Mouse (Mus musculus): Measurements from ENCODE around the gene Pla1a. TPM values are rescaled to one million over a fixed set of nuclear protein-coding genes. Genes with fewer than 3 reads are reported as not detected.

The Pla1a gene
- polyA plus RNA-seq, 1 experiment from 2014 or later = 0.38 TPM

GRCm38 (mm10) chr16:38369431-38369830 lies 63.5 kb downstream of the Pla1a start:
- Histone ChIP-seq H3K4me1 (replicated peaks; ENCODE audit: control insufficient read depth, insufficient read depth, low read length) (no peaks in the 10 kb centered on the region), H3K9ac (replicated peaks; ENCODE audit: low read depth, low read length) (no peak overlapping the region), H3K27ac (ENCODE audit: low read length) (no peak overlapping the region), H3K4me3 (replicated peaks; ENCODE audit: low read length) (no peak overlapping the region), H3K36me3 (ENCODE audit: control insufficient read depth, insufficient read depth) (no peaks in the 10 kb centered on the region), H3K4me2 (ENCODE audit: low read length) (no peak overlapping the region), H3K27me3 (replicated peaks; ENCODE audit: control insufficient read depth, insufficient read depth, low read length) (no peaks in the 10 kb centered on the region), H3K9me3 (ENCODE audit: control insufficient read depth, low read length) (no peaks in the 10 kb centered on the region)
- WGBS = 88% methylated on average over 8 of the region's 8 CpGs
- no peak for ATAC-seq

DNA sequence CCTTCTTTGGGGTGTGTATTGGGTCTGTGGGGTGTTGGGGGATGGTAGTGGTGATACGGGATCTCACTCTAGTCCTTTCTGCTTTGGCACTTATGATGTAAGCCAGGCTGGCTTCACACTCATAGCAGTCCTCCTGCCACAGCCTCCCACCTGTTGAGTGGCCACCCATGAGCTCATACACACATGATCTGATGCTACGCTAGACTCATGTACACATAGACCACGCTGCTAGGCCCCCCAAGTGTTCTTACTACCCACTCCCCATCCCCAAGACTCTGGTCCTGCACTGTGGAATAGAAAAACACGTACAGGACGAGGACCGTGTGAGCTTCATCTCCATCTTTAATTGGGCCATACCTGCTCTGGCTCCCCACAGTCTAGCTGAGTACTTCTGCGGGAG lies 63.9 kb downstream of the Pla1a start:
- Histone ChIP-seq H3K4me2 (ENCODE audit: low read length) (no peak overlapping the region), H3K4me3 (replicated peaks; ENCODE audit: low read length) (no peak overlapping the region), H3K4me1 (replicated peaks; ENCODE audit: control insufficient read depth, insufficient read depth, low read length) (no peaks in the 10 kb centered on the region), H3K27me3 (replicated peaks; ENCODE audit: control insufficient read depth, insufficient read depth, low read length) (no peaks in the 10 kb centered on the region), H3K9me3 (ENCODE audit: control insufficient read depth, low read length) (no peaks in the 10 kb centered on the region), H3K9ac (replicated peaks; ENCODE audit: low read depth, low read length) (no peak overlapping the region), H3K27ac (ENCODE audit: low read length) (no peak overlapping the region), H3K36me3 (ENCODE audit: control insufficient read depth, insufficient read depth) (no peaks in the 10 kb centered on the region)
- ATAC-seq = no peak
- 80% methylated on average over 7 of the region's 7 CpGs for WGBS

DNA sequence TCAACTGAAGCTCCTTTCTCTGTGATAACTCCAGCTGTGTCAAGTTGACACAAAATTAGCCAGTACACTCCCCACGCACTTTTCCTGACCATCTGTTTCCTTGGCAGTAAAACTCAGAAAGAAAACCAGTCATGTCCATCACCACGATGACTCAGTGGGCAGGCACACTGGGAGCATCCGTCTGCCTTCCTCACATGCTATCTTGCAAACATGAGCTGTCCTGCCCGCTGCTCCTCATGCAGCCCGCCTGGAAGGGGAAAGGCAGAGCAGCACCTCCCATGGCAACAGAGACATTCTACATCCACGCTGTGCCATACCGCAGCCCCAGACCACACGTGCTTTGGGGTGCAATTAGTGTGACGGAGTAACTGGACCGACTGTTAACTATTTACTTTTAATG lies 64.6 kb downstream of the Pla1a start:
- no peak for ATAC-seq
- Histone ChIP-seq H3K4me3 (replicated peaks; ENCODE audit: low read length) (no peak overlapping the region), H3K4me2 (ENCODE audit: low read length) (no peak overlapping the region), H3K9me3 (ENCODE audit: control insufficient read depth, low read length) (no peaks in the 10 kb centered on the region), H3K4me1 (replicated peaks; ENCODE audit: control insufficient read depth, insufficient read depth, low read length) (no peaks in the 10 kb centered on the region), H3K36me3 (ENCODE audit: control insufficient read depth, insufficient read depth) (no peaks in the 10 kb centered on the region), H3K27ac (ENCODE audit: low read length) (no peak overlapping the region), H3K9ac (replicated peaks; ENCODE audit: low read depth, low read length) (no peak overlapping the region), H3K27me3 (replicated peaks; ENCODE audit: control insufficient read depth, insufficient read depth, low read length) (no peaks in the 10 kb centered on the region)
- 42% methylated on average over 10 of the region's 10 CpGs for WGBS

GRCm38 (mm10) chr16:38366231-38366630 lies 66.7 kb downstream of the Pla1a start:
- H3K4me3 ChIP-seq (replicated peaks; ENCODE audit: low read length) = no peak overlapping the region
- H3K4me2 ChIP-seq (ENCODE audit: low read length) = no peak overlapping the region
- H3K4me1 ChIP-seq (replicated peaks; ENCODE audit: control insufficient read depth, insufficient read depth, low read length) = no peaks in the 10 kb centered on the region
- H3K27me3 ChIP-seq (replicated peaks; ENCODE audit: control insufficient read depth, insufficient read depth, low read length) = no peaks in the 10 kb centered on the region
- no peak for ATAC-seq
- H3K36me3 ChIP-seq (ENCODE audit: control insufficient read depth, insufficient read depth) = no peaks in the 10 kb centered on the region
- H3K27ac ChIP-seq (ENCODE audit: low read length) = no peak overlapping the region
- 94% methylated on average over 4 of the region's 4 CpGs for WGBS
- H3K9me3 ChIP-seq (ENCODE audit: control insufficient read depth, low read length) = no peaks in the 10 kb centered on the region
- H3K9ac ChIP-seq (replicated peaks; ENCODE audit: low read depth, low read length) = no peak overlapping the region

DNA sequence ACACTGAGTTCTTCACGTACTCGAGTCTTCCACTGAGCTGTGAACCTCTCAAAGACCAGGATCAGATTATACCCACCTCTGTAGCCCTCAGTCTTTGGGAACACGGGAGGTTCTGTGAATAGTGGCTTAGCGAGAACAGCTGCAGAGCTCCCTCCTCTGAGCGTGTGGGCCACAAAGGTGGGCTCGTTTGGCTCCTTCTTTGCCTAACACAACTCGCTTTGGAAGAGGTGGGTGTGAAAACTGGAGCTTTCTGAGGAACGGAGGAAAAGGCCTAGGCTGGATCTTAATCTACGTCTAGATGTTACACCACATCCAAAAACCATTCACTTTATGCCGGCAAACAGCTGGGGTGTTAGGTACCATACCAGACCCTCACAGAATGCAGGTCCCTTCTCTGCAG lies 67.6 kb downstream of the Pla1a start:
- no peaks in the 10 kb centered on the region for H3K36me3 ChIP-seq (ENCODE audit: control insufficient read depth, insufficient read depth)
- no peaks in the 10 kb centered on the region for H3K4me1 ChIP-seq (replicated peaks; ENCODE audit: control insufficient read depth, insufficient read depth, low read length)
- no peak overlapping the region for H3K9ac ChIP-seq (replicated peaks; ENCODE audit: low read depth, low read length)
- ATAC-seq = no peak
- H3K27ac ChIP-seq (ENCODE audit: low read length) = no peak overlapping the region
- 80% methylated on average over 10 of the region's 10 CpGs for WGBS
- H3K4me2 ChIP-seq (ENCODE audit: low read length) = no peak overlapping the region
- no peaks in the 10 kb centered on the region for H3K9me3 ChIP-seq (ENCODE audit: control insufficient read depth, low read length)
- no peaks in the 10 kb centered on the region for H3K27me3 ChIP-seq (replicated peaks; ENCODE audit: control insufficient read depth, insufficient read depth, low read length)
- no peak overlapping the region for H3K4me3 ChIP-seq (replicated peaks; ENCODE audit: low read length)

DNA sequence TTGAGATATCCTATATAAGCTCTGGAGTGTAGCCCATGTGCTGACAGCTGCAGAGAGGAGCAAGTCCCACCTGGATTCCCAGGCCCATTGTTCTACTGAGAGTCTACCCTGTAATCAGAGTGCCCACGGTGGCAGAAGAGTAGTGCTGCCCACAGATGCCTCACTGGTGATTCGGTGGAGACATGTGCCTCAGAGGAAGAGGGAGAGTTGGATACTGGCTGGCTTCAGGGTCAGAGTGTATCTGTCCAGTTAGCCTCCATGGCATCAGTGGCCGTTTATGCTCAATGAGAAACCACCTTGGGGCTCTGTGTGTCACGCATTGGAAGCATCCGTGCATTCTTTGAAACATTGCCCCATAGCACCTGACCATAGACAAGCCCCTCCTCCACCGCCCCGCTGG lies 69.3 kb downstream of the Pla1a start:
- Histone ChIP-seq H3K9ac (replicated peaks; ENCODE audit: low read depth, low read length) (no peak overlapping the region), H3K27me3 (replicated peaks; ENCODE audit: control insufficient read depth, insufficient read depth, low read length) (no peaks in the 10 kb centered on the region), H3K9me3 (ENCODE audit: control insufficient read depth, low read length) (no peaks in the 10 kb centered on the region), H3K4me3 (replicated peaks; ENCODE audit: low read length) (no peak overlapping the region), H3K4me1 (replicated peaks; ENCODE audit: control insufficient read depth, insufficient read depth, low read length) (no peaks in the 10 kb centered on the region), H3K27ac (ENCODE audit: low read length) (no peak overlapping the region), H3K4me2 (ENCODE audit: low read length) (no peak overlapping the region), H3K36me3 (ENCODE audit: control insufficient read depth, insufficient read depth) (no peaks in the 10 kb centered on the region)
- no peak for ATAC-seq
- WGBS = 87% methylated on average over 7 of the region's 7 CpGs

DNA sequence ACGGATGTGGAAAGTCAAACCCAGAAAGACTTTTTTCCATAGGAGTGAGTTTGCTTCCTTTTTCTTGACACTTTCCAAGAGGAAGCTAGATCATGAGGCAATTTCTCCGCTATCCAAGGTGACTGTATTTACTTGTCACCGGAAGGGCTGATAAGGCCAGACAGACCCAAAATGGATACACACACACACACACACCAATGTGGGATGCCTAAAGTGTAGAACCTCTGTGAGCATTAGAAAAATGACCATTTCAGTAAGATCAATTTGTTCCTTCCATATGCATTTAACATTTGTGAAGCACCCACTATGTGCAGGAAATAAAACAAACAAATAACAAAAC lies 69.7 kb downstream of the Pla1a start:
- ATAC-seq = no peak

DNA sequence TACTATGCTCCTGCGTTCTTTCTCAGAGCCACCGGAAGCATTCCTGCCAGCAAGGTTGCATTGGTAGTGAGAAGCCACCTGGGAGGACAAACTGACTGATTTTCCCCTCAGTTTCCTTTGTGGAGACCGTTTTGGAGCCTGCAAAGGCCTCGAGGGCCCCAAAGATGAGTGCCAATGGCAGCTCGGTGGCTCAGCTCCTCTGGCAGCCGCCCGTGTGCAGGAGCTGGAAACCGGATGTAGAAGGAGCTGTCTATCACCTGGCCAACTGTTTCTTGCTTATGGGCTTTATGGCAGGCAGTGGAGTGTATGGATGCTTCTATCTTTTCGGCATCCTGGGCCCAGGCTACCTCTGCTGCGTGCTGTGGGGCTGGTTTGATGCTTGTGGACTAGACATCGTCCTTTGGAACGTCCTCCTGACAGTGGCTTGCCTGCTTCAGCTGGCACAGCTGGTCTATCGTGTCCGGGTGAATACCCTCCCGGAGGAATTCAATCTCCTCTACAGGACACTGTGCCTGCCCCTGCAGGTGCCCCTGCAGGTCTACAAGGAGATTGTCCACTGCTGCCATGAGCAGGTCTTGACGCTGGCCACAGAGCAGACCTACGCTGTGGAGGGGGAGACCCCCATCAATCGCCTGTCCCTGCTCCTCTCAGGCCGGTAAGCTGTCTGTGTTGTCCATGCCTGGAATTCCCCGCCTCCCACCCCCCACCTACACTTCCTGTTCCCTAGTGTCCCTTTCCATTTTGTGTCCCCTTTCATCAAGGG lies 70.3 kb downstream of the Pla1a start:
- Histone ChIP-seq H3K4me2 (ENCODE audit: low read length) (no peak overlapping the region), H3K4me1 (replicated peaks; ENCODE audit: control insufficient read depth, insufficient read depth, low read length) (no peaks in the 10 kb centered on the region), H3K27me3 (replicated peaks; ENCODE audit: control insufficient read depth, insufficient read depth, low read length) (no peaks in the 10 kb centered on the region), H3K27ac (ENCODE audit: low read length) (no peak overlapping the region), H3K9ac (replicated peaks; ENCODE audit: low read depth, low read length) (no peak overlapping the region), H3K4me3 (replicated peaks; ENCODE audit: low read length) (no peak overlapping the region), H3K9me3 (ENCODE audit: control insufficient read depth, low read length) (no peaks in the 10 kb centered on the region), H3K36me3 (ENCODE audit: control insufficient read depth, insufficient read depth) (no peaks in the 10 kb centered on the region)
- WGBS = 85% methylated on average over 20 of the region's 20 CpGs
- no peak for ATAC-seq

More for the DNA sequence above, 69.7 kb downstream of the Pla1a start:
- Histone ChIP-seq H3K27me3 (replicated peaks; ENCODE audit: control insufficient read depth, insufficient read depth, low read length) (no peaks in the 10 kb centered on the region), H3K9me3 (ENCODE audit: control insufficient read depth, low read length) (no peaks in the 10 kb centered on the region), H3K4me3 (replicated peaks; ENCODE audit: low read length) (no peak overlapping the region), H3K9ac (replicated peaks; ENCODE audit: low read depth, low read length) (no peak overlapping the region), H3K4me2 (ENCODE audit: low read length) (no peak overlapping the region), H3K27ac (ENCODE audit: low read length) (no peak overlapping the region), H3K36me3 (ENCODE audit: control insufficient read depth, insufficient read depth) (no peaks in the 10 kb centered on the region), H3K4me1 (replicated peaks; ENCODE audit: control insufficient read depth, insufficient read depth, low read length) (no peaks in the 10 kb centered on the region)
- 93% methylated on average over 3 of the region's 3 CpGs for WGBS

GRCm38 (mm10) chr16:38361933-38362332 lies 71.0 kb downstream of the Pla1a start, which contains the start of gene Popdc2:
Gene Popdc2, plus strand, starts transcription at chr16:38362209.
- H3K4me3 ChIP-seq (replicated peaks; ENCODE audit: low read length) = no peak within 1 kb of the TSS
- H3K27ac ChIP-seq (ENCODE audit: low read length) = no peak within 1 kb of the TSS
- H3K9me3 ChIP-seq (ENCODE audit: control insufficient read depth, low read length) = no peaks in the 10 kb centered on the region
- no peaks in the 10 kb centered on the region for H3K36me3 ChIP-seq (ENCODE audit: control insufficient read depth, insufficient read depth)
- no peak within 1 kb of the TSS for H3K9ac ChIP-seq (replicated peaks; ENCODE audit: low read depth, low read length)
- no peak for ATAC-seq
- H3K27me3 ChIP-seq (replicated peaks; ENCODE audit: control insufficient read depth, insufficient read depth, low read length) = no peaks in the 10 kb centered on the region
- no peak within 1 kb of the TSS for H3K4me2 ChIP-seq (ENCODE audit: low read length)
- no peaks in the 10 kb centered on the region for H3K4me1 ChIP-seq (replicated peaks; ENCODE audit: control insufficient read depth, insufficient read depth, low read length)
- WGBS = 80% methylated on average over 10 of the region's 10 CpGs

GRCm38 (mm10) chr16:38360317-38360716 lies 72.6 kb downstream of the Pla1a start:
- no peaks in the 10 kb centered on the region for H3K27me3 ChIP-seq (replicated peaks; ENCODE audit: control insufficient read depth, insufficient read depth, low read length)
- ATAC-seq = no peak
- no peaks in the 10 kb centered on the region for H3K36me3 ChIP-seq (ENCODE audit: control insufficient read depth, insufficient read depth)
- H3K4me1 ChIP-seq (replicated peaks; ENCODE audit: control insufficient read depth, insufficient read depth, low read length) = no peaks in the 10 kb centered on the region
- no peaks in the 10 kb centered on the region for H3K9me3 ChIP-seq (ENCODE audit: control insufficient read depth, low read length)
- H3K27ac ChIP-seq (ENCODE audit: low read length) = no peak overlapping the region
- no peak overlapping the region for H3K9ac ChIP-seq (replicated peaks; ENCODE audit: low read depth, low read length)
- 19% methylated on average over 2 of the region's 2 CpGs for WGBS
- H3K4me3 ChIP-seq (replicated peaks; ENCODE audit: low read length) = no peak overlapping the region
- H3K4me2 ChIP-seq (ENCODE audit: low read length) = no peak overlapping the region

All from forebrain, embryonic 16.5 days (tissue).